Mouse (Mus musculus) urinary bladder, postnatal 10 days (tissue): ENCODE measurements around the gene Tbxa2r.

Experiments
- DNase-seq: peaks from one replicate; pipeline ENCODE4 v3.0.0; 2022; ENCODE audit warnings: low spot score

Gene Tbxa2r

GRCm38 (mm10) chr10:81346453-81347067 lies 18.0 kb downstream of the Tbxa2r start:
- DNase-seq = no peak

- no peak for DNase-seq
These were observed 20.6 kb downstream of the Tbxa2r start for GRCm38 (mm10) chr10:81349146-81349545.

- no peak for DNase-seq
These were observed 21.4 kb downstream of the Tbxa2r start for GRCm38 (mm10) chr10:81349961-81350350.

GRCm38 (mm10) chr10:81350351-81351063 lies 22.0 kb downstream of the Tbxa2r start, which contains the start of gene Hmg20b:
Gene Hmg20b (minus strand): TSS chr10:81350480.
- DNase-seq = peak; percentile 98

- DNase-seq = no peak
These were observed 23.3 kb downstream of the Tbxa2r start for GRCm38 (mm10) chr10:81351678-81352291.

GRCm38 (mm10) chr10:81354738-81355477 lies 26.4 kb downstream of the Tbxa2r start:
- no peak for DNase-seq

- DNase-seq = no peak
These were observed 27.0 kb downstream of the Tbxa2r start for GRCm38 (mm10) chr10:81355533-81355932.

- DNase-seq = no peak
These were observed 27.9 kb downstream of the Tbxa2r start for GRCm38 (mm10) chr10:81356352-81356990.

GRCm38 (mm10) chr10:81356991-81357844 lies 28.7 kb downstream of the Tbxa2r start, which contains the start of gene Mfsd12:
Gene Mfsd12 (plus strand): TSS chr10:81357491.
- peak; percentile 54 for DNase-seq

- no peak for DNase-seq
These were observed 29.7 kb downstream of the Tbxa2r start for GRCm38 (mm10) chr10:81358209-81358608.

GRCm38 (mm10) chr10:81358841-81359240 lies 30.3 kb downstream of the Tbxa2r start:
- DNase-seq = no peak

- DNase-seq = no peak
These were observed 32.2 kb downstream of the Tbxa2r start for GRCm38 (mm10) chr10:81360721-81361120.

GRCm38 (mm10) chr10:81362336-81362949 lies 33.9 kb downstream of the Tbxa2r start:
- DNase-seq = no peak

- no peak for DNase-seq
These were observed 35.2 kb downstream of the Tbxa2r start for GRCm38 (mm10) chr10:81363436-81364346.

- DNase-seq = no peak
These were observed 36.1 kb downstream of the Tbxa2r start for GRCm38 (mm10) chr10:81364666-81365065.

- DNase-seq = no peak
These were observed 36.5 kb downstream of the Tbxa2r start for GRCm38 (mm10) chr10:81365073-81365472.

GRCm38 (mm10) chr10:81365672-81366476 lies 37.3 kb downstream of the Tbxa2r start, which contains the start of gene 4930404N11Rik:
Gene 4930404N11Rik (minus strand): TSS chr10:81365816.
- no peak for DNase-seq

GRCm38 (mm10) chr10:81366477-81367206 lies 38.1 kb downstream of the Tbxa2r start:
- DNase-seq = no peak
